Mouse (Mus musculus): ENCODE results near the gene Flt3. TPM values are rescaled to one million over a fixed set of nuclear protein-coding genes. Genes with fewer than 3 reads are reported as not detected.
A peak's percentile ranks its signal among the peaks of the same experiment; 100 is the strongest.

Flt3 gene
- polyA plus RNA-seq, 1 experiment from 2014 or later = 0.04 TPM

DNA sequence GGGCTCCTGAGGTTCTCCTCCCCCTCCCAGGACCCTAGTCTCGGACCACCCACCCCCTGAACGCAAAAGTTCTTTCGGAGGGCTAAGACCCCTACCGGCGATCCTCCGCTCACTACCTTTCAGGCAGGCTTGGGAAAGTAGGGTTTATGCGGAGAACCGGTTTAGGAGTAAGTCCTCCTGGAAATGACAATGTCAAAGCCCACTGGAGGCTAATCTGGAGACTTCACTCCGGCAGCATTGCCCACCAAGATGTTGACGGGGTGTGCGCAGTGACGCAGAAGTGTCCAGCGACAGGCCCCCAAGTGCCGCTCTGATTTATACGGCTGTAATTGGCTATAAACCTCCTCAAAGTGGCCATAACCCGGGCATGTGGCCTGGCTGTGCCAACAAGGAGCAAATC, 95.1 kb downstream of the Flt3 start:
- DNase-seq (ENCODE audit: low spot score) (no peak), ATAC-seq (no peak)
- Histone ChIP-seq H3K36me3 (ENCODE audit: control insufficient read depth, insufficient read depth, low read length) (no peaks in the 10 kb centered on the region), H3K4me3 (ENCODE audit: low read depth, low read length) (no peak overlapping the region), H3K9ac (ENCODE audit: low read length) (no peak overlapping the region), H3K4me2 (ENCODE audit: low read length) (no peak overlapping the region), H3K27me3 (replicated peaks; ENCODE audit: control insufficient read depth, insufficient read depth, low read length) (peaks cover 99% of the 10 kb centered on the region), H3K4me1 (ENCODE audit: control insufficient read depth, insufficient read depth, low read length) (no peaks in the 10 kb centered on the region), H3K9me3 (replicated peaks; ENCODE audit: control insufficient read depth, low read length) (no peaks in the 10 kb centered on the region), H3K27ac (ENCODE audit: low read depth, low read length) (no peak overlapping the region)
- 2% methylated on average over 16 of the region's 16 CpGs for WGBS

- Histone ChIP-seq H3K9ac (ENCODE audit: low read length) (no peak overlapping the region), H3K4me1 (ENCODE audit: control insufficient read depth, insufficient read depth, low read length) (no peaks in the 10 kb centered on the region), H3K36me3 (ENCODE audit: control insufficient read depth, insufficient read depth, low read length) (no peaks in the 10 kb centered on the region), H3K27me3 (replicated peaks; ENCODE audit: control insufficient read depth, insufficient read depth, low read length) (peaks cover 99% of the 10 kb centered on the region), H3K4me2 (ENCODE audit: low read length) (no peak overlapping the region), H3K9me3 (replicated peaks; ENCODE audit: control insufficient read depth, low read length) (no peaks in the 10 kb centered on the region), H3K27ac (ENCODE audit: low read depth, low read length) (no peak overlapping the region), H3K4me3 (ENCODE audit: low read depth, low read length) (no peak overlapping the region)
- ATAC-seq (no peak), DNase-seq (ENCODE audit: low spot score) (no peak)
- WGBS = under 1% methylated on average over 54 of the region's 54 CpGs
Observed at GRCm38 (mm10) chr5:147304276-147305155, 95.8 kb downstream of the Flt3 start.

- DNase-seq (ENCODE audit: low spot score) = no peak
Observed at GRCm38 (mm10) chr5:147302746-147303400, 97.4 kb downstream of the Flt3 start.

DNA sequence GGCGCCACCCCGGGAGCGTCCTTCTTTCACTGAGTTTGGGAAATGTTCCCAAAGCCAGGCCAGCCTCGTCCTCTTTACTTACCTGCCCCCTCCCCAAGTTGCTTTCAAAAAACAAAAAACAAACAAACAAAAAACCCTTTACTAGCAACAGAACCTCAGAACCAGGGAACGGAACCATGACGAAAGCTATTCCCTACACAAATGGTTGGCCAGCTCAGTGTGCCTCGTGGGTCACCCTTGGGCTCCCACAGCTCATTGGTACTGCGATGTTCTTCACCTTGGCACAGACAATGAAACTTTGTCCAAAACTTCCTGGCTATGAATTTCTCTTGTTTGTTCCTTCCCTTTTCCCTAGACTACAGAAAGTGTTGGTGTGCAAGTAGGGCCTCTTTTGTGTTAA, 98.1 kb downstream of the Flt3 start:
- Histone ChIP-seq H3K27ac (ENCODE audit: low read depth, low read length) (no peak overlapping the region), H3K36me3 (ENCODE audit: control insufficient read depth, insufficient read depth, low read length) (no peaks in the 10 kb centered on the region), H3K9me3 (replicated peaks; ENCODE audit: control insufficient read depth, low read length) (no peaks in the 10 kb centered on the region), H3K4me1 (ENCODE audit: control insufficient read depth, insufficient read depth, low read length) (no peaks in the 10 kb centered on the region), H3K9ac (ENCODE audit: low read length) (no peak overlapping the region), H3K4me2 (ENCODE audit: low read length) (no peak overlapping the region), H3K4me3 (ENCODE audit: low read depth, low read length) (no peak overlapping the region), H3K27me3 (replicated peaks; ENCODE audit: control insufficient read depth, insufficient read depth, low read length) (peaks cover 98% of the 10 kb centered on the region)
- DNase-seq (ENCODE audit: low spot score) = no peak
- WGBS = 1% methylated on average over 8 of the region's 8 CpGs
- ATAC-seq = no peak

More at GRCm38 (mm10) chr5:147302746-147303400, 97.4 kb downstream of the Flt3 start:
- Histone ChIP-seq H3K4me3 (ENCODE audit: low read depth, low read length) (no peak overlapping the region), H3K4me2 (ENCODE audit: low read length) (no peak overlapping the region), H3K27ac (ENCODE audit: low read depth, low read length) (no peak overlapping the region), H3K9ac (ENCODE audit: low read length) (no peak overlapping the region), H3K4me1 (ENCODE audit: control insufficient read depth, insufficient read depth, low read length) (no peaks in the 10 kb centered on the region), H3K27me3 (replicated peaks; ENCODE audit: control insufficient read depth, insufficient read depth, low read length) (peaks cover 98% of the 10 kb centered on the region), H3K9me3 (replicated peaks; ENCODE audit: control insufficient read depth, low read length) (no peaks in the 10 kb centered on the region), H3K36me3 (ENCODE audit: control insufficient read depth, insufficient read depth, low read length) (no peaks in the 10 kb centered on the region)
- ATAC-seq = no peak
- WGBS = 4% methylated on average over 13 of the region's 13 CpGs

DNA sequence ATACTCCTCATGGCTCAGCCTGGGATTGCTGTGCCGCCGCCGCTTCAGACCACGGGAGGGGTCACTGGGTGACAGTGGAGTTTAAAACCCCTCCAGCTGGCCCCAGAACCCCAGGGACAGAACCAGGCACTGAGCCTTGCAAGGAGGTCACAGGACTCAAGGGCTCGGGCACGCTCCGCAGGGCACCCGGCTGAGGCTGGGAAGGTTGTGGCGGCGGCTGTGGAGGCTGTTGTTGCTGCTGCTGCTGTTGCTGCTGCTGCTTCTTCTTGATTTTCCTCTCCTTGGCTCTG, 98.6 kb downstream of the Flt3 start:
- H3K27me3 ChIP-seq (replicated peaks; ENCODE audit: control insufficient read depth, insufficient read depth, low read length) = peaks cover 98% of the 10 kb centered on the region
- H3K27ac ChIP-seq (ENCODE audit: low read depth, low read length) = no peak overlapping the region
- no peak overlapping the region for H3K4me3 ChIP-seq (ENCODE audit: low read depth, low read length)
- no peak overlapping the region for H3K4me2 ChIP-seq (ENCODE audit: low read length)
- no peak overlapping the region for H3K9ac ChIP-seq (ENCODE audit: low read length)
- no peaks in the 10 kb centered on the region for H3K36me3 ChIP-seq (ENCODE audit: control insufficient read depth, insufficient read depth, low read length)
- DNase-seq (ENCODE audit: low spot score) (no peak), ATAC-seq (no peak)
- WGBS = 0% methylated on average over 10 of the region's 10 CpGs
- H3K9me3 ChIP-seq (replicated peaks; ENCODE audit: control insufficient read depth, low read length) = no peaks in the 10 kb centered on the region
- H3K4me1 ChIP-seq (ENCODE audit: control insufficient read depth, insufficient read depth, low read length) = no peaks in the 10 kb centered on the region

DNA sequence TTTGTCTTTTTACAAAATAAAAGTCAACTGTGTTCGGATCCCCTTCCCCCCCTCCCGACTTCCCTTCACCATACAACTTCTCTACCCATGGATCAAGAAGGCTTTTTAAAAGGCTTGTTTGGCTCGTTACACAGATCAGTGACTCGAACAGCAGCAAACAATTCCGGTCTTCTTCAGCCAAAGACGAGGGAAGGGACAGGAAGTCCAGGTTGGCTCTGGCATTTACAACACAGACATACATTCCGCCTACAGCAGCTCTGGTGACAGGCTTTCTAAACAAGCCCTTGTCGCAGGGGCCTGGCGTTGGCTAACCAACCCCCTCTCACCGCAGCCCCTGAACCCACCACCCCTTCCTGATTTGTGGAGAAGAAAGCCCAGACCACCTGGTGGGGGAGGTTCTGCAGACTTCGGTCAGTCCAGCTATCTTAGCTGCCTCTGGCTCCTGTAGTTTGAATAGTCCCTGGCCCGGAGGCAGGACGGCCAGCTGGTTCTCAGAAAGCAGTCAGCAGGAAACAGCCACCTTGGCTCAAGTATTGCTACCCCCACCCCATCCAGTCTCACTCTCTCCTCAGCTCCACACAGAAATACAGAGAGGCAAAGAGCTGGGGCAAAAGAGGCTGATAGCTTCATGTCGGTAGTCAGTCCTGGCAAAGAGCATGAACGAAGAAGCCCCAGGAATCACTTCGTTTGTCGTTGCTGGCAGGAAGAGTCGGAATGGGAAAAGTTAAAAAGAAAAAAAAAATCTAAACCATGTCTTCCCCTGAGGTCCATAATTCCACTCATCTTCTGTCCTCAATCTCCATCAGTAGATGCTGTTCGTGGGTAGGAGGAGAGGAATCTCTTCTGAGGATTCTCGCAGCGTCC, 99.1 kb downstream of the Flt3 start:
- Histone ChIP-seq H3K4me1 (ENCODE audit: control insufficient read depth, insufficient read depth, low read length) (no peaks in the 10 kb centered on the region), H3K9ac (ENCODE audit: low read length) (no peak overlapping the region), H3K9me3 (replicated peaks; ENCODE audit: control insufficient read depth, low read length) (no peaks in the 10 kb centered on the region), H3K27ac (ENCODE audit: low read depth, low read length) (no peak overlapping the region), H3K4me2 (ENCODE audit: low read length) (no peak overlapping the region), H3K27me3 (replicated peaks; ENCODE audit: control insufficient read depth, insufficient read depth, low read length) (peaks cover 96% of the 10 kb centered on the region), H3K36me3 (ENCODE audit: control insufficient read depth, insufficient read depth, low read length) (no peaks in the 10 kb centered on the region), H3K4me3 (ENCODE audit: low read depth, low read length) (no peak overlapping the region)
- under 1% methylated on average over 21 of the region's 21 CpGs for WGBS
- DNase-seq (ENCODE audit: low spot score) = no peak
- no peak for ATAC-seq

GRCm38 (mm10) chr5:147300001-147300363, 100.3 kb downstream of the Flt3 start:
- Histone ChIP-seq H3K27ac (ENCODE audit: low read depth, low read length) (no peak overlapping the region), H3K4me1 (ENCODE audit: control insufficient read depth, insufficient read depth, low read length) (no peaks in the 10 kb centered on the region), H3K4me2 (ENCODE audit: low read length) (no peak overlapping the region), H3K36me3 (ENCODE audit: control insufficient read depth, insufficient read depth, low read length) (no peaks in the 10 kb centered on the region), H3K9ac (ENCODE audit: low read length) (no peak overlapping the region), H3K4me3 (ENCODE audit: low read depth, low read length) (no peak overlapping the region), H3K9me3 (replicated peaks; ENCODE audit: control insufficient read depth, low read length) (no peaks in the 10 kb centered on the region), H3K27me3 (replicated peaks; ENCODE audit: control insufficient read depth, insufficient read depth, low read length) (peaks cover 94% of the 10 kb centered on the region)
- WGBS = 1% methylated on average over 4 of the region's 4 CpGs
- DNase-seq (ENCODE audit: low spot score) (no peak), ATAC-seq (no peak)

- Histone ChIP-seq H3K27ac (ENCODE audit: low read depth, low read length) (no peak overlapping the region), H3K27me3 (replicated peaks; ENCODE audit: control insufficient read depth, insufficient read depth, low read length) (peaks cover 94% of the 10 kb centered on the region), H3K4me1 (ENCODE audit: control insufficient read depth, insufficient read depth, low read length) (no peaks in the 10 kb centered on the region), H3K4me2 (ENCODE audit: low read length) (no peak overlapping the region), H3K36me3 (ENCODE audit: control insufficient read depth, insufficient read depth, low read length) (no peaks in the 10 kb centered on the region), H3K4me3 (ENCODE audit: low read depth, low read length) (no peak overlapping the region), H3K9ac (ENCODE audit: low read length) (no peak overlapping the region), H3K9me3 (replicated peaks; ENCODE audit: control insufficient read depth, low read length) (no peaks in the 10 kb centered on the region)
- ATAC-seq (peak; percentile 58; the same call in 1 of the 2 replicates), DNase-seq (ENCODE audit: low spot score) (peak; percentile 75)
- WGBS = under 1% methylated on average over 40 of the region's 41 CpGs
Observed at GRCm38 (mm10) chr5:147299255-147300000, 100.9 kb downstream of the Flt3 start.
